In genomic region chr7:126418496-126418895, GRCm38 (mm10) we compare ENCODE assay signal across 14 mouse cellular contexts. TPM values are rescaled to one million over a fixed set of nuclear protein-coding genes. Genes with fewer than 3 reads are reported as not detected.
"Had no signal": no experiment of that assay in that cellular context is flagged by ENCODE, and none has a peak within 500 bp of the region (broad histone marks: within the 10 kb centered on the region; RNA-seq: fewer than 3 reads in every experiment).

No protein-coding gene starts in this region.

- H3K4me2 ChIP-seq: liver, embryonic 12.5 days; lung, embryonic 15.5 days; neural tube, embryonic 13.5 days had no signal

- H3K36me3 ChIP-seq: limb, embryonic 10.5 days; liver, embryonic 12.5 days; lung, embryonic 15.5 days; midbrain, embryonic 10.5 days; neural tube, embryonic 13.5 days had no signal

- H3K4me3 ChIP-seq: left cerebral cortex, adult 2 months; limb, embryonic 10.5 days; liver, embryonic 12.5 days; lung, embryonic 15.5 days; midbrain, embryonic 10.5 days; neural tube, embryonic 13.5 days had no signal

- H3K9ac ChIP-seq: liver, embryonic 12.5 days; lung, embryonic 15.5 days; neural tube, embryonic 13.5 days had no signal

- ATAC-seq: intestine, postnatal 0 days; liver, embryonic 12.5 days had no signal

- H3K9me3 ChIP-seq: limb, embryonic 10.5 days; liver, embryonic 12.5 days; lung, embryonic 15.5 days; midbrain, embryonic 10.5 days; neural tube, embryonic 13.5 days had no signal

- DNase-seq: kidney, postnatal 14 days; midbrain, embryonic 14.5 days; right cerebral cortex, postnatal 14 days; thymus, adult 18-20 months; thymus, postnatal 14 days had no signal

- H3K4me1 ChIP-seq: liver, embryonic 12.5 days; lung, embryonic 15.5 days; neural tube, embryonic 13.5 days had no signal

- H3K27ac ChIP-seq: left cerebral cortex, adult 2 months; limb, embryonic 10.5 days; liver, embryonic 12.5 days; lung, embryonic 15.5 days; neural tube, embryonic 13.5 days; stomach, postnatal 0 days had no signal

- H3K27me3 ChIP-seq: lung, embryonic 15.5 days; neural tube, embryonic 13.5 days had no signal

RNA-seq across cellular contexts. Expression of gene Cd19, which starts 3.8 kb away (rescaled TPM):
- polyA plus RNA-seq: kidney, embryonic 14.5 days; limb, embryonic 10.5 days; liver, embryonic 12.5 days; lung, embryonic 15.5 days; midbrain, embryonic 14.5 days had no signal
